Mouse (Mus musculus): ENCODE data around the gene Tmeff1. TPM values are rescaled to one million over a fixed set of nuclear protein-coding genes. Genes with fewer than 3 reads are reported as not detected.

Gene Tmeff1
- polyA plus RNA-seq, 1 experiment from 2014 or later, result 8.4 TPM

DNA sequence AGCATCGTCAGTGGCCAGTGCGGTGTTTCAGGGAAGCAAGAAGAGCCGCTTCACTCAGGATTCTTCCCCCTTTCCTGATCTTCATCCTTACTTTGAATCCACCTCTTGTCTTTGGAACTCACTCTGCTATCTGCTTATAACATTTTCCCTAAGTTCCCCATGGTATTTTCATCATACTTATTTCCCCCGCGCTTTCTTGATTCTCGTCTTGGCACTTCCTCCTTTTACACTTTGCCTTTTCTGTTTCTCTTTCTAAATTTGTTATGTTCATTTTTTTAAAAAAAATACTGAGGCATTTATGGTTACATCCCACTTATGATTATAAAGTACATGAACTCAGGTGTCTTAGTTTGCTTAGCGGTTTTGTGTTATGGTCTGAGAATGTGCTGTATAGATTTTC is 7.9 kb downstream of the Tmeff1 start:
- peaks cover 3% of the 10 kb centered on the region; the same call in 1 of the 2 replicates for H3K4me1 ChIP-seq (ENCODE audit: control insufficient read depth, insufficient read depth, low read length)
- 89% methylated on average over 7 of the region's 7 CpGs for WGBS
- H3K36me3 ChIP-seq (ENCODE audit: control insufficient read depth, insufficient read depth), result no peaks in the 10 kb centered on the region; the same call in 1 of the 2 replicates
- H3K9me3 ChIP-seq (replicated peaks; ENCODE audit: control insufficient read depth, low read length), result peaks cover under 1% of the 10 kb centered on the region; the same call in 1 of the 2 replicates
- no peak overlapping the region for H3K4me2 ChIP-seq (ENCODE audit: low read depth, low read length)
- H3K4me3 ChIP-seq (ENCODE audit: low read length), result no peak overlapping the region
- no peaks in the 10 kb centered on the region for H3K27me3 ChIP-seq (ENCODE audit: control insufficient read depth, insufficient read depth, low read length)
- H3K27ac ChIP-seq (ENCODE audit: low read length), result no peak overlapping the region
- H3K9ac ChIP-seq (ENCODE audit: low read length), result no peak overlapping the region
- ATAC-seq (replicated peaks; ENCODE audit: extremely low read depth, insufficient read depth, low FRiP score), result no peak

GRCm38 (mm10) chr4:48596111-48596510 is 11.1 kb downstream of the Tmeff1 start:
- Histone ChIP-seq H3K9ac (ENCODE audit: low read length) (no peak overlapping the region), H3K4me3 (ENCODE audit: low read length) (no peak overlapping the region), H3K4me2 (ENCODE audit: low read depth, low read length) (no peak overlapping the region), H3K9me3 (replicated peaks; ENCODE audit: control insufficient read depth, low read length) (no peaks in the 10 kb centered on the region), H3K27ac (ENCODE audit: low read length) (no peak overlapping the region), H3K27me3 (ENCODE audit: control insufficient read depth, insufficient read depth, low read length) (no peaks in the 10 kb centered on the region), H3K4me1 (ENCODE audit: control insufficient read depth, insufficient read depth, low read length) (no peaks in the 10 kb centered on the region), H3K36me3 (ENCODE audit: control insufficient read depth, insufficient read depth) (no peaks in the 10 kb centered on the region)
- ATAC-seq (replicated peaks; ENCODE audit: extremely low read depth, insufficient read depth, low FRiP score), result no peak
- WGBS, result 87% methylated on average over 7 of the region's 7 CpGs

DNA sequence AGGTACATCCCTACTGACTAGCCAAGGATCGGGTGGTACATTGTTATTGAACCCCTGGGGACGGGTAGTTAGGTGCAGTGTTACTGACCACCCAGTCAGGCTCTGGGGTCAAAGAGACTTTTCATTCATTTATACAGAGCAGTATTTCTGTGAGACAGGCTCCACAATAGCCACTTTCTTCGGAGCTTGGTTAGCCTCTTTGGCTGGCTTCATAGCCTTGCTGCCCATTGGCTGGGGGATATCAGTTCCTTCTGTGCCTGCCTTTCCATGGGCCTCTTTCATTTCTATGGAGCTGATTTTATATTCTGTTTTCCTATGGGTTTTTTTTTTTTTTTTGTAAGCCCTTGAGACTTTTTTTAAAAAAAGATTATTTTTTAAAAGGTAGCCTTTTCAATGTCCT is 20.7 kb downstream of the Tmeff1 start:
- no peaks in the 10 kb centered on the region for H3K27me3 ChIP-seq (ENCODE audit: control insufficient read depth, insufficient read depth, low read length)
- H3K9ac ChIP-seq (ENCODE audit: low read length), result no peak overlapping the region
- no peaks in the 10 kb centered on the region; the same call in 1 of the 2 replicates for H3K4me1 ChIP-seq (ENCODE audit: control insufficient read depth, insufficient read depth, low read length)
- H3K4me3 ChIP-seq (ENCODE audit: low read length), result no peak overlapping the region
- H3K4me2 ChIP-seq (ENCODE audit: low read depth, low read length), result no peak overlapping the region
- 82% methylated on average over 3 of the region's 3 CpGs for WGBS
- H3K27ac ChIP-seq (ENCODE audit: low read length), result no peak overlapping the region
- peaks cover 5% of the 10 kb centered on the region; the same call in 1 of the 2 replicates for H3K36me3 ChIP-seq (ENCODE audit: control insufficient read depth, insufficient read depth)
- no peaks in the 10 kb centered on the region for H3K9me3 ChIP-seq (replicated peaks; ENCODE audit: control insufficient read depth, low read length)
- ATAC-seq (replicated peaks; ENCODE audit: extremely low read depth, insufficient read depth, low FRiP score), result no peak

DNA sequence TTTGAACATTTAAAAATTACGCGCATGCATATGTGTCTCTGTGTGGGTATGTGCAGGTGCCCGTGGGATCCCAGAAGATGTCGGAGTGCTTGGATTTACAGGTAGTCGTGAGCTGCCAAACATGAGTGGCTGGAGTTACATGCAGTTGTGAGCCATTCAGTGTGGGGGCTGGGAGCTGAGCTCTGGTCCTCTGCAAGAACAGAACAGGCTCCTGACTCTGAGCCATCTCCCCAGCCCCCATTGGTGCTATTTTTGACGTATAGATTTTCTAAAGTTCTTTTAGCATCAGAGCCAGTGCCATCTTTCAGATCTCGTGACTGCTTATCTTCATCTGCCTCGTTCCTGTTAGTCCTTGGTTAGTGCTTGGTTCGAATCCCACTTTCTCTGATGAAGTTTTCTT is 24.5 kb downstream of the Tmeff1 start:
- H3K9me3 ChIP-seq (replicated peaks; ENCODE audit: control insufficient read depth, low read length), result no peaks in the 10 kb centered on the region
- 77% methylated on average over 9 of the region's 9 CpGs for WGBS

GRCm38 (mm10) chr4:48610251-48610650 is 25.3 kb downstream of the Tmeff1 start:
- Histone ChIP-seq H3K27ac (ENCODE audit: low read length) (no peak overlapping the region), H3K9ac (ENCODE audit: low read length) (no peak overlapping the region), H3K4me3 (ENCODE audit: low read length) (no peak overlapping the region), H3K4me1 (ENCODE audit: control insufficient read depth, insufficient read depth, low read length) (no peaks in the 10 kb centered on the region; the same call in 1 of the 2 replicates), H3K27me3 (ENCODE audit: control insufficient read depth, insufficient read depth, low read length) (no peaks in the 10 kb centered on the region), H3K4me2 (ENCODE audit: low read depth, low read length) (no peak overlapping the region), H3K9me3 (replicated peaks; ENCODE audit: control insufficient read depth, low read length) (no peaks in the 10 kb centered on the region), H3K36me3 (ENCODE audit: control insufficient read depth, insufficient read depth) (peaks cover 5% of the 10 kb centered on the region; the same call in 1 of the 2 replicates)
- WGBS, result 70% methylated on average over 6 of the region's 6 CpGs
- no peak for ATAC-seq (replicated peaks; ENCODE audit: extremely low read depth, insufficient read depth, low FRiP score)

More for the DNA sequence above, 24.5 kb downstream of the Tmeff1 start:
- H3K36me3 ChIP-seq (ENCODE audit: control insufficient read depth, insufficient read depth), result peaks cover 5% of the 10 kb centered on the region; the same call in 1 of the 2 replicates
- H3K4me1 ChIP-seq (ENCODE audit: control insufficient read depth, insufficient read depth, low read length), result no peaks in the 10 kb centered on the region; the same call in 1 of the 2 replicates
- no peak for ATAC-seq (replicated peaks; ENCODE audit: extremely low read depth, insufficient read depth, low FRiP score)
- H3K4me3 ChIP-seq (ENCODE audit: low read length), result no peak overlapping the region
- no peaks in the 10 kb centered on the region for H3K27me3 ChIP-seq (ENCODE audit: control insufficient read depth, insufficient read depth, low read length)
- no peak overlapping the region for H3K27ac ChIP-seq (ENCODE audit: low read length)
- H3K9ac ChIP-seq (ENCODE audit: low read length), result no peak overlapping the region
- no peak overlapping the region for H3K4me2 ChIP-seq (ENCODE audit: low read depth, low read length)

- WGBS, result 95% methylated on average over 4 of the region's 4 CpGs
- no peak for ATAC-seq (replicated peaks; ENCODE audit: extremely low read depth, insufficient read depth, low FRiP score)
These were observed 30.5 kb downstream of the Tmeff1 start for GRCm38 (mm10) chr4:48615483-48615882.

DNA sequence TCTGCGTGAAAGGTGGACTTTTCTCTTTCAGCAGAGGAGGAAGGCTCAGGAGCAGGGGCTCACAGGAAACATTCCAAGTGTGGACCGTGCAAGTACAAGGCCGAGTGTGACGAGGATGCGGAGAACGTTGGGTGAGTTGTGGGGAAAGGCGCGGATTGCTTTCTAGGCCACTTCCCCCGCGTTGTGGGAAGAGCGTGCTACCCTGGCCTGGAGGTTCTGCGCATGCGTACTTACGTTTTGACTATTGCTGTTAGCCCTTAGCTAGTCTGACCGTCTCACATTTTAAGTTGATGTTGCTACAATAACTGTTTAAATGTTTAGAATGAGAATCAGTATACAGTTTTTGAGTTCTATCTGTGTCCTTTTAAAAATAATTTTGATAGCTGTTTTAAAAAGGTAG is 32.2 kb downstream of the Tmeff1 start:
- no peak overlapping the region for H3K4me3 ChIP-seq (ENCODE audit: low read length)
- no peak overlapping the region for H3K9ac ChIP-seq (ENCODE audit: low read length)
- no peak for ATAC-seq (replicated peaks; ENCODE audit: extremely low read depth, insufficient read depth, low FRiP score)
- no peaks in the 10 kb centered on the region for H3K4me1 ChIP-seq (ENCODE audit: control insufficient read depth, insufficient read depth, low read length)
- H3K27ac ChIP-seq (ENCODE audit: low read length), result no peak overlapping the region
- no peaks in the 10 kb centered on the region for H3K27me3 ChIP-seq (ENCODE audit: control insufficient read depth, insufficient read depth, low read length)
- 94% methylated on average over 15 of the region's 15 CpGs for WGBS
- no peak overlapping the region for H3K4me2 ChIP-seq (ENCODE audit: low read depth, low read length)
- peaks cover 4% of the 10 kb centered on the region for H3K36me3 ChIP-seq (ENCODE audit: control insufficient read depth, insufficient read depth)
- H3K9me3 ChIP-seq (replicated peaks; ENCODE audit: control insufficient read depth, low read length), result no peaks in the 10 kb centered on the region

More at GRCm38 (mm10) chr4:48615483-48615882, 30.5 kb downstream of the Tmeff1 start:
- no peak overlapping the region for H3K27ac ChIP-seq (ENCODE audit: low read length)
- no peaks in the 10 kb centered on the region for H3K9me3 ChIP-seq (replicated peaks; ENCODE audit: control insufficient read depth, low read length)
- no peak overlapping the region for H3K9ac ChIP-seq (ENCODE audit: low read length)
- H3K4me1 ChIP-seq (ENCODE audit: control insufficient read depth, insufficient read depth, low read length), result no peaks in the 10 kb centered on the region
- H3K4me2 ChIP-seq (ENCODE audit: low read depth, low read length), result no peak overlapping the region
- H3K36me3 ChIP-seq (ENCODE audit: control insufficient read depth, insufficient read depth), result peaks cover 4% of the 10 kb centered on the region
- H3K4me3 ChIP-seq (ENCODE audit: low read length), result no peak overlapping the region
- no peaks in the 10 kb centered on the region for H3K27me3 ChIP-seq (ENCODE audit: control insufficient read depth, insufficient read depth, low read length)

- no peaks in the 10 kb centered on the region for H3K9me3 ChIP-seq (replicated peaks; ENCODE audit: control insufficient read depth, low read length)
- H3K9ac ChIP-seq (ENCODE audit: low read length), result no peak overlapping the region
- H3K4me1 ChIP-seq (ENCODE audit: control insufficient read depth, insufficient read depth, low read length), result no peaks in the 10 kb centered on the region
- peaks cover 4% of the 10 kb centered on the region for H3K36me3 ChIP-seq (ENCODE audit: control insufficient read depth, insufficient read depth)
- 93% methylated on average over 6 of the region's 6 CpGs for WGBS
- no peak for ATAC-seq (replicated peaks; ENCODE audit: extremely low read depth, insufficient read depth, low FRiP score)
- H3K4me2 ChIP-seq (ENCODE audit: low read depth, low read length), result no peak overlapping the region
- H3K4me3 ChIP-seq (ENCODE audit: low read length), result no peak overlapping the region
- no peak overlapping the region for H3K27ac ChIP-seq (ENCODE audit: low read length)
- no peaks in the 10 kb centered on the region for H3K27me3 ChIP-seq (ENCODE audit: control insufficient read depth, insufficient read depth, low read length)
These were observed 35.1 kb downstream of the Tmeff1 start for GRCm38 (mm10) chr4:48620121-48620520.

- ATAC-seq (replicated peaks; ENCODE audit: extremely low read depth, insufficient read depth, low FRiP score), result no peak
- 80% methylated on average over 6 of the region's 6 CpGs for WGBS
These were observed 37.3 kb downstream of the Tmeff1 start for GRCm38 (mm10) chr4:48622246-48622645.

More at GRCm38 (mm10) chr4:48622246-48622645, 37.3 kb downstream of the Tmeff1 start:
- H3K9me3 ChIP-seq (replicated peaks; ENCODE audit: control insufficient read depth, low read length), result no peaks in the 10 kb centered on the region
- H3K4me2 ChIP-seq (ENCODE audit: low read depth, low read length), result no peak overlapping the region
- H3K36me3 ChIP-seq (ENCODE audit: control insufficient read depth, insufficient read depth), result peaks cover under 1% of the 10 kb centered on the region
- no peaks in the 10 kb centered on the region for H3K4me1 ChIP-seq (ENCODE audit: control insufficient read depth, insufficient read depth, low read length)
- H3K9ac ChIP-seq (ENCODE audit: low read length), result no peak overlapping the region
- no peaks in the 10 kb centered on the region for H3K27me3 ChIP-seq (ENCODE audit: control insufficient read depth, insufficient read depth, low read length)
- no peak overlapping the region for H3K4me3 ChIP-seq (ENCODE audit: low read length)
- no peak overlapping the region for H3K27ac ChIP-seq (ENCODE audit: low read length)

Data from heart, embryonic 16.5 days (tissue).